Mouse (Mus musculus): ENCODE results near the gene Ssxb8. TPM values are rescaled to one million over a fixed set of nuclear protein-coding genes. Genes with fewer than 3 reads are reported as not detected.
"Not testable (repeated sequence)": the region's sequence is repeated elsewhere in the genome, so short reads cannot be mapped to it uniquely, and the experiment has no call there.

Ssxb8 gene
- polyA plus RNA-seq (2015; fragmentation: Nextera tagmentation; extraction: Ambion mirVana): not detected in 2 replicates

DNA sequence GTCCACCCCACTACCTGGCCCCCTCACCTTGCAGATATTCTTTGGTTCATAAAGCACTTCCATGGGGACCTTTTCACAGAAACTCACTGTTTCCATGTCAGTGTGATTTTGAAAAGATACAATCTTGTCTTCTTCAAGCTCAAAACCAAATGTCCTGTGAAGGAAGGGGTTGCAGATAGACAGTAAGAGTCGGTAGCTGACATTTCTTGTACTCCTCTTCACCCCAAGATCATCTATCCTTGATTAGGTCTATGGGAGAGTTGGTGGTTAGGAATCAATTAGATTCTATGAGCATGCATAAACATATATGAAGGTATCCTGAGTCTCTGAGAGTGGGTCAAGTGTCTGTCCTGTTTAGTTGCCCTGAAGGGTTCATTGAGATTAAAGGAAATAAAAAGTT, at the start of gene Ssxb8:
Gene Ssxb8 (minus strand): TSS at position 101 of the 400 bp plus-strand sequence.
- not testable (repeated sequence) for H3K4me2 ChIP-seq; H3K4me1 ChIP-seq (replicated peaks); H3K9ac ChIP-seq; H3K27me3 ChIP-seq; H3K27ac ChIP-seq; ATAC-seq (ENCODE audit: low FRiP score); H3K36me3 ChIP-seq; H3K4me3 ChIP-seq; H3K9me3 ChIP-seq
- WGBS: 75% methylated on average over 1 of the region's 1 CpGs

- no peak overlapping the region for H3K27ac ChIP-seq
- H3K4me2 ChIP-seq: no peak overlapping the region
- H3K4me3 ChIP-seq: no peak overlapping the region
- H3K9me3 ChIP-seq: no peaks in the 10 kb centered on the region; the same call in 1 of the 2 replicates
- no peak for ATAC-seq (ENCODE audit: low FRiP score)
- H3K36me3 ChIP-seq: no peaks in the 10 kb centered on the region
- WGBS: 46% methylated on average over 5 of the region's 5 CpGs
- no peaks in the 10 kb centered on the region for H3K4me1 ChIP-seq (replicated peaks)
- H3K27me3 ChIP-seq: no peaks in the 10 kb centered on the region
- no peak overlapping the region for H3K9ac ChIP-seq
These were observed 42.3 kb upstream of the Ssxb8 start for GRCm38 (mm10) chrX:8732907-8733306.

- H3K9ac ChIP-seq: no peak overlapping the region
- no peak overlapping the region for H3K4me3 ChIP-seq
- no peaks in the 10 kb centered on the region for H3K9me3 ChIP-seq
- H3K27me3 ChIP-seq: no peaks in the 10 kb centered on the region
- WGBS: 84% methylated on average over 4 of the region's 4 CpGs
- no peaks in the 10 kb centered on the region for H3K4me1 ChIP-seq (replicated peaks)
- no peak overlapping the region for H3K27ac ChIP-seq
- no peak for ATAC-seq (ENCODE audit: low FRiP score)
- no peak overlapping the region for H3K4me2 ChIP-seq
- H3K36me3 ChIP-seq: no peaks in the 10 kb centered on the region
These were observed 27.6 kb downstream of the Ssxb8 start for GRCm38 (mm10) chrX:8663085-8663484.

Other genes starting within 250 kb of the Ssxb8 start
- not detected in 2 replicates for gene Ssxb2, start 229.1 kb downstream of the Ssxb8 start, polyA plus RNA-seq (2015; fragmentation: Nextera tagmentation; extraction: Ambion mirVana)
- gene Gm14459, start 165.9 kb downstream of the Ssxb8 start, polyA plus RNA-seq (2015; fragmentation: Nextera tagmentation; extraction: Ambion mirVana): not detected in 2 replicates
- not detected in 2 replicates for gene Ssxb6, start 142.6 kb downstream of the Ssxb8 start, polyA plus RNA-seq (2015; fragmentation: Nextera tagmentation; extraction: Ambion mirVana)
- gene Ssxb3, start 99.0 kb downstream of the Ssxb8 start, polyA plus RNA-seq (2015; fragmentation: Nextera tagmentation; extraction: Ambion mirVana): not detected in 2 replicates
- not detected in 2 replicates for gene Ssx9, start 57.6 kb upstream of the Ssxb8 start, polyA plus RNA-seq (2015; fragmentation: Nextera tagmentation; extraction: Ambion mirVana)
- gene Ssxb5, start 112.8 kb upstream of the Ssxb8 start, polyA plus RNA-seq (2015; fragmentation: Nextera tagmentation; extraction: Ambion mirVana): not detected in 2 replicates
- gene Gm6592, start 153.2 kb upstream of the Ssxb8 start, polyA plus RNA-seq (2015; fragmentation: Nextera tagmentation; extraction: Ambion mirVana): not detected in 2 replicates
- not detected in 2 replicates for gene Gm5751, start 183.4 kb upstream of the Ssxb8 start, polyA plus RNA-seq (2015; fragmentation: Nextera tagmentation; extraction: Ambion mirVana)
- 19.4 and 20.4 TPM in 2 replicates for gene B630019K06Rik, start 201.5 kb upstream of the Ssxb8 start, polyA plus RNA-seq (2015; fragmentation: Nextera tagmentation; extraction: Ambion mirVana)

Data from hindbrain, embryonic 13.5 days (tissue).